Mouse (Mus musculus): ENCODE measurements at regions not wholly inside any gene's neighbourhood (a gene's known extent, or its start where the extent isn't known, plus 50 kb on each side); places are given as distances from the start of the nearest gene placed in this dataset.

- no peak for TF ChIP-seq POLR2A (IDR thresholded peaks at IDR 0.05; ENCODE audit: borderline replicate concordance, insufficient read depth, low read length)
- TF ChIP-seq CTCF (IDR thresholded peaks at IDR 0.05; ENCODE audit: borderline replicate concordance, insufficient read depth, low read depth, low read length) = no peak
Measured at GRCm38 (mm10) chr10:53443443-53443842, 63.7 kb upstream of the Cep85l start.

All from cerebellum, adult 2 months (tissue).